Mouse (Mus musculus) left cerebral cortex, adult 18-20 months (tissue): ENCODE measurements around the gene Spata13. TPM values are rescaled to one million over a fixed set of nuclear protein-coding genes. Genes with fewer than 3 reads are reported as not detected.

Source experiments
- DNase-seq, 2 experiments: peaks; one replicate each; pipeline ENCODE4 v3.0.0; 2021 to 2022; ENCODE audit warnings: low spot score in 2 of 2, mixed read lengths in 1 of 2
- total RNA-seq, 2 experiments: library from RNA; stranded (reverse); gene quantifications; 2 replicates each; pipeline ENCODE4 v1.2.3; 2021

Gene Spata13
- total RNA-seq, 2 experiments from 2014 or later = 17.3 to 18.2 TPM

DNA sequence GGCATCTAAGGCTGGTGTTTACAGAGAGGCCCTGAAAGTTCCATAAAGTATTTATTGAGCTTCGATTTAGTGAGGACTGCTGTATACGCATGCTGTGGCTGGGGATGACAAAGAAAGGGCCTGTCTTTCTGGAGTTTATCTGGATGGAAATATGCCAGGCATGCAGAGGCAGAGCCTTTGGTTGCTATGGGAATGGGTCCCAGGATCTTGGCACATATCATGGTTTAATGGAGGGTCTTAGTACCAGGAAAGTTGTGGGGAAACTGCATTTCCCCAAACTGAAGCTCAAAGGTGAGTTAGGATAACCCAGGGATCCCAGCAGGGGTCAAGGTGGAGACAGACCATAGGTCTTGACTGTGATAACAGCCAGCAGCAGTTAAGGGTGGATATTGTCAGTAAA is 37.7 kb downstream of the Spata13 start:
- no peak for DNase-seq

DNA sequence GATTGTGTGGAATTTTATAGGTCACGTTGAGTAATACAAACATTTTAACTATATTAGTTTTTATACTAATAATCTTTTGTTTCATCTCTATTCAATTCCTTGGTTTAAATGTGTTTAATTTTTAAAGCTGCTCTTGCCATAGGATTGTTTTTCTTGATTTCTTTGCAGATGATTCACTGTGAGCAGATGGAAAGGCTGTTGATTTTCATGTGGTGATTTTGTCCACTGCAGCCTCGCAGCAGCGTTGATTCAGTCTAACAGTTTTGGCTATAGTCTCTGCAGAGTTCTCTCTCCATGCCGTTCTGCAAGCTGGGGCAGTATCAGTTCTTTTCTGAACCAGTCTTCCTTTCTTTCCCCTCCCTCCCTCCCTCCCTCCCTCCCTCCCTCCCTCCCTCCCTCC is 41.9 kb downstream of the Spata13 start:
- DNase-seq = no peak

DNA sequence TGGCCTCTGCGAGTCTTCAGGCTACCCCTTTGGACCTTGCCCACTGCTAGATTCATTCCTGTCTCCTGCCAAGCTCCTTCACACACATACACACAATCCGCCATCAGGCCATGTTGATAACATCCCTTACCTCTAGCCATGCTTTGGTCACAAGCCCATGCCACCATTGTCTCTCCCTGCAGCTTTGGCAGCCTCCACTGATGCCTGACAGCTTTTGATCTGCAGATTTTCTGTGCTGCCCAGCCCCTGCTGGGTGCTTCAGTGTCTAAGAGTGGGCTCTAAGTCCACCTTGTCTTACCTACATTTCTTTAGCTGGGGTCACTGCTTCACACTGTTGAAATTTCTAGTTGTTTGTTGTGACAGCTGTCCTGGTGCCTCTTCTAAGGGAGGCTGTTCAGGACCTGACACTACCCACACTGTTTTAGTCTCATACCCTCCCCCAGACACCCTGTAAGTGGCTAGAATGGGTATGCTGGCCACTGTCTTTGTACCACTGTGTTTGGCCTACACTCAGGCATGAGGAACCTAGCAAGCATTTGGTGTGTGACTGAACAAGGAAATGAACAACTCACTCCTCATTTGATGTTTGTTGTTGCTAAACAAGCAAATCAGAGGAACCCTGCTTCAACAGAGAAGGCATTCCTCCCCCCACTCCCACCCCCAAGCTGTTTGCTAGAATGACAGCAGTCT is 43.0 kb downstream of the Spata13 start:
- DNase-seq = no peak

DNA sequence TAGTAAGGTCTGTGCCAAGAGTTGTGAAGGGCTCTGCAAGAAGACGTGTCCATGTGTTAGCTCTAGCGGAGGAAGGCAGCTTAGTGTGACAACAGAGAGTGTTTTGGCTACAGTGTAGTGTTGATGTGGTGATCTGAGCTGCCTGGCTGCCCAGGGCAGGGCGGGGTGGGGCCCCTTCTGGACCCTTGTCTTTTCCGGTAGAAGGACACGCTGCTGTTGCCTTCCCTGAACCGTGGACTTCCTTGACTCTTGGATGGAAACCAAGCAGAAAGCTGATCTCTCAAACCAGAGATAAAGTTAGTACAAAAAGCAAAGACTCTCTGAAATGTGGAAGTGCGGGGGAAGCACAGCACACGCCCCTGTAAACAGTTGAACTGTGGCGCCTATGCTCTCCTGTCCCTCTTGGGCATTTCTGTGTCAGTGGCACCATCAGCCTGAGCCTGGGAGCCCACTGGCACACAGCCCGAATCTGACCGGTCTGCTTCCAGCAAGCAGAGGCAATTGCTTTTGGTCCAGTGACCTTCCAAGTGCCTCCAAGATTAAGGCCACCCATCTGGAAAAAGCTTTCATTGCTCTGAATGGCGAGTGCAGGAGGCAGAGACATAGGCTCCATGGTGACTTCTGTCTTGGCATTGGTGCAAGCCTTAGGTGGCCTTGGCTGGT is 48.7 kb downstream of the Spata13 start:
- no peak for DNase-seq

DNA sequence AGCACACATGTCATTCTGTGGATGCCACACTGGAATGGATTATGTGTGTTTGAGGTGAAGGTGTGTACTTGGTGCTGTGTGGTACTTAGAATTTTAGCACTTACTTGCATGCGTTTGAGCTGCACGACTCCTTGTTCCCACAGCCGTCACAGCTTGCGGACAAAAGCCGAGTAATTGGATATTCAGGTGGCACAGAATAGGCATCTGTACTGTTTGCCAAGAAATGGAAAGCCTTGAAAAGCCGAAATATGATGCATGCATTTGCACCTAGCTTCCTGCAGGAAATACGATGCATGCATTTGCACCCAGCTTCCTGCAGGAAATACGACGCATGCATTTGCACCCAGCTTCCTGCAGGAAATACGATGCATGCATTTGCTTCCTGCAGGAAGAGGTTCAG is 50.2 kb downstream of the Spata13 start:
- DNase-seq = no peak

DNA sequence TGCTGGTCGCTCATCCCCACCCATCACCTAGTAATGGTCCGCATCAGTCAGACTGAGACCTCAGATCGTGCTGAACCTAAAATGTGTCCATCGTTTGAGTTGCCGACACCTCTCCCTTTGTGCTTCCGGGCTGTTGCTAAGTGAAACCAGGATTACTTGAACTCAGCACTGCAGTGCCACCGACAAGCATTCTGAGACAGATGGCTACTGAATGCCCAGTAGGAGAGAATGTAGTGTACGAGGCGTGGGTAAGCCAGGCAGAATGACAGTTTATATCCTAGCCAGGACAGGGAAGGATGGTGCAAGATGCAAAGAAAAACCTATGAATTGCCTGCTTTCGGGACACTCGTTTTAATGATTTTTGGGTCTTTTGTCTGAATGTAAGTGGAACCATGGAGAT is 52.9 kb downstream of the Spata13 start:
- no peak for DNase-seq

DNA sequence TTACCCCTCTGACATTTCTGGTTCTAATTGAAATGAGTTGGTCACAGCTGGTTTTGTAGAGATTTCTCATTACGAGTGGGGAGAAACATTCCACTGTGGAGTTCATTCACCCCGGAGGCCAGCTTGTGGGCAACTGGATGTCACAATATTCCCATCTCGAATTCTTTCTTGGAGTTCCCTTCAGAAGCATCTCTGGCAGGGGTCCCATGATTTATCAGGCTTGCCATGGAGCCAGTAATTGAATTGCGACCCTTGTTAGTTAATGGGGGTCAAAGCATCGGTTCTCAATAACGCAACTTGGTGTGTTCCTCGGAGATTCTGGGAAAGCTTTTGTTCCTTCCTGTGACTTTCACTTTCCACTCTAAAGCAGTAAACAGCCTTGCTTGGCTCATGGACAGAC is 53.4 kb downstream of the Spata13 start:
- no peak for DNase-seq

DNA sequence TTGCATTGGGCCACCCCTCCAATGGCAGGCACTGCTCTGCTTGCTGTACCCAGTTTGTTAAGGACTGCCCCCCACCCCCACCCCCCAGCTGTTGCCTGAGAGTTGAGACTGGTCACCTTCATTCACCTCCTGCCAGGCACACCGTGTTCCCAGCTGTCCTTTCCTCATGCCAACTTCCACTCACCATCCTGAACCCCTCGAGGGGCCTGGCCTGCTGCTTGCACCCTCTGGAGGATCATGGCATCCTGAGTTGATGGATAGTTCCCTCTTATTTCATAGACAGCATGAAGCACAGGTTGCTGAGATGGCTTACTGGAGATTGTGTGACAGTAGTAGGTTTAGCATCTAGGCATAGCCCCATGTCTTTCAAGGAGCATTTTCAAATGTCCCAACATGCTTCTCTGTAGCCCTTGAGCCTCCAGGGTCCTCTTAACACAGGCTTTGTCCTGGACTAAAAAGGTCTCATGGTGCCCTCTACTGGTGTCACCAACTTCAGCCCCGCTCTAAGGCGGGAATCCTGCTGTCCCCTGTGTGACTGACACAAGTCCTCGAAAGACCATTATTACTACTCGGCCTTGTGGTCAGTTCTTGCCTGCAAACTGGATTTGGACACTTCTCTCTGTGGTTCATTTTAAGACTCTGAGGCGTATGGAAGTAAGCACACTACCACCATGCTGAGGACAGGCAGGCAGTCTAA is 54.9 kb downstream of the Spata13 start:
- peak; percentile 53 to 65 for DNase-seq

DNA sequence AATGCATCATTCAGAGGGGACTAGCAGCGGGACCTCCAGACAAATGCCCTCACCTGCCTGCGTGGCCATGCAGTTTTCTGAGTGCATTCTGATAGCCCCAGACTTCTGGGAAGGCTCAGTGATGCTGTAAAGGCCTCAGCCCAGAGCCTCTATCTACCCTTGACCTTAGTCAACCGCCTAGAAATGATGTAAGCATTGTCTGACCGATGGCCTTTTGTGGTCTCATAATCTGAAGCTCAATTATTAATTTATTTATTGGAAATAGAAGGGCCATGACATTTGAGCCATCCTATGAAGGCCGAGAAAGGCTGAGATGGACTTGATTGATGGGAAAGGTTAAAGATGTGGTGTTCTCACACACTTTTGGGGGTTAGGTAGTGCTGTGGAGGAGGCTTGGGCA is 56.0 kb downstream of the Spata13 start:
- no peak for DNase-seq

DNA sequence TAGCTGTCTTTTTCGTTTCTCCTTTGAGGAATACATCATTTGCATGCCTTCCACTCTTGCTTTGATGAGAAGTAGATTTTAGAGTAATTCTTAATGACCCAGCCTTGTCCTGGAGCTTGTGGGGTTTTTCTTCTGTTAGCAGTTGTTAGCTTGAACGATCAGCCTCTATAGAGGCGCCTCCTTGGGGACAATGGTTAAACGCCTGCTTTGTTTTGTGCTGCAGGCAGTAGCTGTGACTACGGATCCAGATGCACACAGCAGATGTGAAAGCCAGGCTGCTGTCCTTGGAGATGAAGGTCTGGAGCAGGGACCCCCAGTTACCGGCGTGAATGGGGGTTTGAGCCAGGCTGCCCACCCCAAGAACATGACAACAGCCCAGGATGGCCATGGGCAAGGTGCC is 56.8 kb downstream of the Spata13 start:
- no peak for DNase-seq

DNA sequence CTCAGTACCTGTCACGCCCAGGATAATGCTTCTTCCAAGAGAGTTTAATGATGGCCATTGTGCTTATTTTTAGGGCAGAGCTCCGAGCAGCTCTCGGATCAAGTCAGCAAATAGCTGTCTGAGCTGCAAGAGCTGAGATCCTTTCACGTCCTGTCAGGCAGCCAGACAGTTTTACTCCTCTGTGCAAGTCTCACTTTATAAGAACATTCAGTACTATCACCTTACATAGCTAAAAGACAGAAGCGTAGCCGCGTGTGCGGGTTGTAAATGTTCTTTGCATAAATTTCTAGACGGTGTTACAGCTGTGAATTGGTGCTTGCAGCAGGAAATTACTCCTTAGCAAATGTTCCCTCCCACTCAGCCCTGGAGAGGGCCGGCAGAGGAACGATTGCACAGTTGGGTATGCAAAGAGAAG is 59.3 kb downstream of the Spata13 start:
- peak; percentile 24 to 65 for DNase-seq

DNA sequence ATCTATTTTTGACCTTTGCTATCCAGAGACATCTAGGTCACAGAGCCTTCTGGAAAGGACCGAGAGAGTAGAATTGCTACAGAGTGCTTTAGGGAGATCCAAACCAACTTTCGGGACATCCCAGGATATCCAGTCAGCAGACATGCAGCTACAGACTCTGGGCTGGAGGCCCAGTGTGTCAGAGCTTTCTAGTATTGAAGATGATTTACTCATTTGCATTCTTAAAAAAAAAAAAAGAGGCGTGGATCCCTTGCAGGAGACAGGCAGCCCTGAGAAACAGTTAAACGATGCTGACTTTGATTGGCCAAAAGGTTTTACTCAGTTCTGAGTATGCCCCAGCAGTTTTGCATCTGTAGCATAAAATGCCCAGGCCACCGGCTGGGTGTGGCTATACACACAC is 59.9 kb downstream of the Spata13 start:
- DNase-seq = no peak

DNA sequence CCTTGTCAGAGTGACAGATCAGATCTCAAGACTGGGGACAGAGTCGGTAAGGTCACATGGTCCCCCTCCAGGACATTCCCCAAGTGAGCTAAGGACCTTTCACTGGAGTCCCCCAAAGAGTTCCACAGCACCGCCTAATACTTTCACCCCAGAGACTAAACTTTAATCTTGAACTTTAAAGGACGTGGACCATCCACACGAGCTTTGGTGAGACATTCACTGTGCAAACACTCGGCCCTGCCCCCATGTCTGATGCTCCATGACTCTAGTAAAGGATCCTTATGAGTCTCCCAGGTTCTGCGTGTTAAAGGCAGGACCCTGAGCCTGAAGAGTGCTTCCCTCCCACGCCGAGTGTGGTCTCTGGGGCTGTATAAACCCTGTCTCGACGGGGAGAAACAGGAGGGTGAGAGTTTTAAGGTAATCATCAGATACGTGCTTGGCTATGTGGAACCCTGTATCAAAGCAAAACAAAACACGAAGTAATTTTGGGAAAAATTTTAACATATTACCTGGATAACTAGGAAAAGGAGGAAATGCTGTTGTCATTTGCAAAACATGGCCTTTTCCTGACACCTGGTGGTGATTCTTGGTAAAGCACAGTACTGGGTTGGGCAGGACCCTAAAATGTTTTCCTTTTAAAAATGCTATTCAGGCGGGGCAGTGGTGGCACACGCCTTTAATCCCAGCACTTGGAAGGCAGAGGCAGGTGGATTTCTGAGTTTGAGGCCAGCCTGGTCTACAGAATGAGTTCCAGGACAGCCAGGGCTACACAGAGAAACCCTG is 60.6 kb downstream of the Spata13 start:
- DNase-seq = peak; percentile 65 to 87

DNA sequence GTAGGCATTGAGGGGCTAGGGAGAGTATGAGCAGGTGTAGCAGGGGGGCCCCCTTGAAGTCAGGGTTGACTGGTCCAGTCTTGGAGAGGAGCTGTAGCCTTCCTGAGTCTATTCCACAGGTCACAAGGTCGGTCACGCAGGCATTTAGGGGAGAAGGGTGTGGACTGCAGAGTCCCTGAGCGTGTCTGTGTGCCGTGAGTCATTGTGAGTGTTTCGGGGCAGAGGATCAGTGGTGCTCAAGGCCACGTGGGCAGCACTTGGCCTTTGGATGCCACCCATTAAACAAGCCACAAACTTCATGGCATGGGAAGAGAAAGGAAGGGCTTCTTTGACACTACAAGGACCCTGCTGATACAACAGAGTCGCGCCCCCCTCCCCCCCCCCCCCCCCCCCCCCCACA is 63.5 kb downstream of the Spata13 start:
- no peak for DNase-seq

DNA sequence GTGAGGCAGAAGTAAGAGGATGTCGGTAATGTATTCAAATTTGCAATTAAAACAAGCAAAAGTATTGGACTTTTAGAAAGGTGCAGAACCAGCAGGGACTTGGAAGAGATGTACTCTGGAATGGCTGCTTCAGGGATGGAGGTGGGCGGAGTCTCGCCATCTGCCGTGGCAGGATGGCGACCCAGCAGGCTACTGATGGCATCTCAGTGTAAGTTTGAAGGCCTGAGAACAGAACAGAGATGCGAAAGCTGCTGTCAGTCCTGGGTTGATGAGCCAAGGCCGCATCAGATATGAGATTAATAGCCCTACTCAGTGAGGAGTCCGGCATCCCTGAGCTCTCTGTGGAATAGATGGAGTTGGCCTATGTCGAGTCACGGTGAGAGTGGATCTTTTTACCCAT is 65.2 kb downstream of the Spata13 start:
- DNase-seq = no peak

DNA sequence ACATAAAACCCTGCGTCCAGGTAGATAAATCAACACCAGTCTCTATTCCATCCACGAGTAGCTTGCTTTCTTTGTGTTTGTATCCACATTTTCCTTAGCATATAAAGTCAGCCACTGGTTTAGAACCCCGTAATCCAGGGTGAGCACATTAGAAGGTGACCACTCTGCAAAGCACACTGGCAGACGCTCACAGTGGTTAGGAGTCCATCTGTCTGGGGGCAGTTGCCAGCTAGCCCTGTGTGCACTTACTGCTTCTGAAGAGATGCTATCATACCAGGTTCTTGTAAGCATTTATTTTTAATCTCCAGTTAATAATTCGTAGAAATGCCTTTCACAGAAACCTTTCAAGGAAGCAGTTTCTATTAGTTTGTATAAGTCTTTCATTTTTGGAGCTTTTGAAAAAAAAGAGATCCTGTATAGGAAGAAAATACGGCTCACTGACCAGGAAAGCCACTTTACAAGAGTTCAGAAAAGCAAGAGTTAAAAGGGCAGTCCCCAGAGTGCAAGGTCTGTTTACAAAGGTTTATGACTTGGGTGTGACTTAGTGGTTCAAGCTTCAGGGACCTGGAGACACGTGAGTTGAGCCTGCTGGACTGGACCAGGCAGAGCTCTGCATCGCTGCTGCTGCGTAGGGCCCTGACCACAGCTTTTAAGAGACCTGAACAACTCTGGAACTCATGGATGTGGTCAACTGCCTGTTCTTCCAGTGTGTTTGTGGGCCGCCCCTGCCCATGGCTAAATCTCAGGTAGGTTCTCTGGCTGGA is 68.8 kb downstream of the Spata13 start:
- no peak for DNase-seq

DNA sequence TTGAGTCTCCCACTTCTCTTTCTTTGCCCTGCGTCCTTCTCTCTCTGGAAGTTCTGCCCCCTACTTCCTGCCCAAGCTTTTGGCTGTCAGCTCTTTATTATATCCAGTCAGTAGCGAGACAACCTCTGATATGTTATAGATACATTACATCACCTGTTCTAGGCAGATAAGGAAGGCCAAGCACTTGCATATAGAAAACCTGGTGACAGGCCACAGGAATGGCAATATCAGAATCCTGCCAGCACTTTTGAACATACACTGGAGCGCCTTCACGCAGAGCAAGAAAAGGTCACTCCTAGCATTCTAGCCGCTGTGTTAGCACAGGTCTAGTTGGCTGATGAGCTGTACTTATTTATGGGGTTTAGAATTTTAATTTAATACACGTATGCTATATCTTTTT is 70.7 kb downstream of the Spata13 start:
- DNase-seq = no peak

DNA sequence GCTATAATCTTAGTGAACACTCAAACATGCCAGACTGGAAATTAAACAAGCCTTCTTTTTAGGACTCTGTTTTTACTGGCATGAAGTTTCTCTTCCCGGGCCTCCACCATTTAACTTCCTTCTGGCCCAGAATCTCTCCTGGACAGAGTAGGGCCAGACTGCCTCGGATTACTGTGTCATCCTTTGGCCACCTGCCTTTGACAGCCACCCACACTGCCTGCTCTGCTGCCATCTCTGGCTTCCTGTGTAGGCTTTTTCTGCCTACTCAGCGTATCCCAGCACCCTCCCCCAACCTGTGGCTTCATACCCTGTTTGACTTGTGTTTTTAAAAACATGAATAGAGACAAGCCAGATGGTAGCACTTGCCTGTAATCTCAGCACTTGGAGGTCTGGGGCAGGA is 71.2 kb downstream of the Spata13 start:
- DNase-seq = peak; percentile 68 to 77

DNA sequence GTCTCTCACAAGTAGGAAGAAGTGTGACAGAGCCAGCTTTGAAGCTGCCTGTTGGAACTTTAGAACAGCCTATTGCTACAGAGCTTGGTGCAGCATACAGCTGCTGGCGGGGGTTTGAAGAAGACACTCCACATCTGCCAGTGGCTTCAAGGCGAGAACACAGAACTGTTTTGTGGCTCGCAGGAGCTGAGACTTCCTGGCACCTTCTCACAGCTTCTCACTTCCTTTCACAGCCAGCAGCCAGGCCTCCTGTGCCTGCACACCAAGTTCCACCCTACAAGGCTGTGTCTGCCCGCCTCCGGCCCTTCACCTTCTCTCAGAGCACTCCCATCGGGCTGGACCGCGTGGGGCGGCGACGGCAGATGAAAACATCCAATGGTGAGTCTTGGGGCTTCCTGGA is 75.4 kb downstream of the Spata13 start:
- DNase-seq = no peak

DNA sequence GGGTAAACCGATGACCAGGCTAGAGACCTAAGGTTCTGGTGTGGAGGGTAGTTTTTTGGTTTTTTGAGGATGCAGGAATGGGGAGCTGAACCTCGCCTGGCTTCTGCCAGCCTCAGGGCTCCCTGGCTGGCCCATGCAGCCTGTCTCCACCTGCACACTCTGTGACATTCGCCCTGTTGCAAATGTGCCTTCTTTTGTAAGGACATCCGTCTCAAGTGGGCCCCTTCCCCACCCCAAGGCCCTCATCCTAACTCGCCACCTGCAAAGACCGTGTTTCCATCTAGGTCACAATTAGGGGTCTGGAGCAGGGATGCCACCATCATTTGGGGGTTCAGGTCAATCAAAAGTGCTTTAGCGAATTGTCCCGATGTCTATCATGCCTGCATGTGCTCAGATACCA is 75.9 kb downstream of the Spata13 start:
- DNase-seq = no peak

DNA sequence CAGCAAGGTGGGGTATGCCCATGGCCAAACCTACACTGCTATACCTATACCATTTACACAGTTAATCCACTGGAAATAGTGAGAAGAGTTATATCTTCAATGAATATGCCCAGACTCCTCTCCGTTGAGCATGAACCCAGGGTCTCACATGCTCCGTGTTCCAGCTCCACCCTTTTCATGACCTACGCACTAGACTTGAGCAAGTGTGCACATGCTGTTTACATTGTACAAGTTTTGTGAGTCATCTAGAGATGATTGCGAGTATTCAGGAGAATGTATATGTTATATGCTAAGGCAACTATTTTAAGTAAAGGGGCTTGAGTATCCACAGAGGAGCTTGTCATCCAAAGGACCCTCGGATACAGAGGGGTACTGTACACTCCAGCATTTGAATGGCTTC is 77.4 kb downstream of the Spata13 start:
- DNase-seq = no peak
